Mouse (Mus musculus): Measurements from ENCODE around the gene Trim71. TPM values are rescaled to one million over a fixed set of nuclear protein-coding genes. Genes with fewer than 3 reads are reported as not detected.

Gene Trim71
- not detected in 2 replicates for total RNA-seq (2012; rRNA removed)
- polyA plus RNA-seq (2012; ENCODE audit: insufficient read depth in 1 of 2, insufficient read length in 2 of 2, low read depth in 1 of 2, low replicate concordance in 2 of 2, missing spikeins in 1 of 2), result not detected

DNA sequence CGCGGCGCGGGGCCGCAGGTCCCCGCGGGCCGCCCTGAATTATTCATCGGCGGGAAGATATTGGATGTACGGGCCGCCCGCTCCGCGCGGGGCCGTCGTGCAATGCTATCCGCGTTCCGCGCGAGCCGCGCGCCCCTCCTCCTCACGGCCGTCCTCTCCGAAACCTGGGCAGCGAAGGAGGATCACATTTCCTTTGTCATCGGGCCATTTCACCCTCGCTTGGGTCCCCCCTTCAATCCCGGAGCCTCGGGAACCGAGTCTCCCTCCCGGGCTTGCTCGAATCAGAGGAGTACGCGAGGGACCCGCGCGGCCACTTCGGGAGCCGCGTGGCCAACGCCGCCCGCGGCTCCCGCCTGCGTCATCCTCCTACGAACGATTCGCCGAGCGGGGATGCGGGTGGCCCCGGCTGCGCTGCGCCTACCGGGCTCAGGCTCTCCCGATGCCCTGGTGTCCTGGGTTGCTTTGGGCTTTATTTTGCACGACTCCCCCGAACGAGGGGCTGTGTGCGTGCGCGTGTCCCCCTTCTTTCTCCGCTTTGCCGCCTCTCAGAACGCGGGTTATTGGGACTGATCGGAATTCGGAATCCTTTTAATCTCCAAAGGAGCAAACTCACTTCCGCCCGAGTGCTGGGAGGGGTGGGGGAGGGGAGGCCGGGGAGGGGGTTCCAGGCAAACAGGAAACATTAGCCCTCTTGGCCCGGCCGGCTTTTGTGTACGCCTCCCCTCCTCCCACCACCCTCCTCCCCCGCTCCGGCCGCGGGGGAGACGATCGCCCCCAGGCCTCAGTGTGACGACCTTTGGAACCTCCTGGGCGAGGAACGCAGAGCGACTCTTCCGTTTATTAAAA is at the start of gene Trim71:
Gene Trim71, minus strand, starts transcription at position 609 of the 846 bp plus-strand sequence.
- Histone ChIP-seq H3K27me3 (ENCODE audit: control insufficient read depth in 1 of 2, insufficient read depth in 2 of 2, low read length in 2 of 2) (no peaks in the 10 kb centered on the region), H3K9ac (ENCODE audit: control insufficient read depth, low read depth, low read length, poor library complexity, severe bottlenecking) (no peak within 1 kb of the TSS), H3K79me2 (ENCODE audit: control insufficient read depth, insufficient read depth, low read length, poor library complexity) (no peaks in the 10 kb centered on the region), H3K9me3 (replicated peaks; ENCODE audit: insufficient read depth, low read length) (no peaks in the 10 kb centered on the region), H3K36me3 (ENCODE audit: control insufficient read depth in 1 of 2, insufficient read depth in 2 of 2, low read length in 2 of 2) (no peaks in the 10 kb centered on the region), H3K4me1 (ENCODE audit: control insufficient read depth in 1 of 2, insufficient read depth in 2 of 2, low read length in 2 of 2) (no peaks in the 10 kb centered on the region), H3K4me3 (ENCODE audit: control insufficient read depth in 1 of 2, insufficient read depth in 1 of 2, low read depth in 2 of 2, low read length in 2 of 2) (no peak within 1 kb of the TSS), H3K27ac (ENCODE audit: control insufficient read depth, low read depth, low read length) (no peak within 1 kb of the TSS)
- DNase-seq (ENCODE audit: low read depth, low spot score), result no peak
- TF ChIP-seq MAZ (IDR thresholded peaks at IDR 0.05; ENCODE audit: low read depth, low read length) (no peak), TCF12 (IDR thresholded peaks at IDR 0.05; ENCODE audit: low read depth, low read length) (no peak), POLR2AphosphoS2 (IDR thresholded peaks at IDR 0.05; ENCODE audit: low read length) (no peak), GABPA (IDR thresholded peaks at IDR 0.05; ENCODE audit: low read depth, low read length) (no peak), RCOR1 (IDR thresholded peaks at IDR 0.05; ENCODE audit: low read depth, low read length) (no peak)

DNA sequence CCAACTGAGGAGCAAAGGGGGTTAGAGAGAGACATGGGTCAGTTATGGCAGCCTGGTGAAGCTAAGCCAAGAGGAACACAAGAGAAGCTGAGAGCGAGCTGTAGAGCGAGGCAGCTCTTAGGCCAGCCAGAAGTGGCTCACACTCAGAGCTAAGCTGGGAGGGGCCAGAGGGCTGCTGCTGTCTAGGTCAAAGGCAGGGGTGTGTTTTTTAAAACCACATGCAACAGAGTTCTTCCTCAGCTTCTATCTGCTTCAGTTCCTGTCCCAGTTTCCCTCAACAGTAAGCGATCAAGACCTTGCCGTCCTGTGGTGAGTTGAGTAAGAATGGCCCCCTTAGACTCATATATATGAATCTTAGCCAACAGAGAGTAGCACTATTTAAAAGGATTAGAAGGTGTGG is 48.9 kb upstream of the Trim71 start:
- H3K27ac ChIP-seq (ENCODE audit: control insufficient read depth, low read depth, low read length), result no peak overlapping the region
- no peaks in the 10 kb centered on the region for H3K27me3 ChIP-seq (ENCODE audit: control insufficient read depth in 1 of 2, insufficient read depth in 2 of 2, low read length in 2 of 2)
- H3K36me3 ChIP-seq (ENCODE audit: control insufficient read depth in 1 of 2, insufficient read depth in 2 of 2, low read length in 2 of 2), result peaks cover 0 to 5% of the 10 kb centered on the region in 2 experiments; a peak in 2 of 4 replicates
- H3K9ac ChIP-seq (ENCODE audit: control insufficient read depth, low read depth, low read length, poor library complexity, severe bottlenecking), result no peak overlapping the region
- H3K79me2 ChIP-seq (ENCODE audit: control insufficient read depth, insufficient read depth, low read length, poor library complexity), result no peaks in the 10 kb centered on the region
- H3K9me3 ChIP-seq (replicated peaks; ENCODE audit: insufficient read depth, low read length), result no peaks in the 10 kb centered on the region
- H3K4me3 ChIP-seq (ENCODE audit: control insufficient read depth in 1 of 2, insufficient read depth in 1 of 2, low read depth in 2 of 2, low read length in 2 of 2), result no peak overlapping the region
- no peaks in the 10 kb centered on the region for H3K4me1 ChIP-seq (ENCODE audit: control insufficient read depth in 1 of 2, insufficient read depth in 2 of 2, low read length in 2 of 2)
- no peak for DNase-seq (ENCODE audit: low read depth, low spot score)
- TF ChIP-seq NELFE (IDR thresholded peaks at IDR 0.05; ENCODE audit: low read depth, low read length), result no peak
- TF ChIP-seq MAX (IDR thresholded peaks at IDR 0.05; ENCODE audit: low read length), result no peak
- TF ChIP-seq USF1 (IDR thresholded peaks at IDR 0.05; ENCODE audit: low read depth, low read length), result no peak
- no peak for TF ChIP-seq ELF1 (IDR thresholded peaks at IDR 0.05; ENCODE audit: low read depth, low read length)
- TF ChIP-seq MEF2A (IDR thresholded peaks at IDR 0.05; ENCODE audit: extremely low read depth, insufficient replicate concordance, low read depth, low read length, poor library complexity, severe bottlenecking), result no peak
- TF ChIP-seq MAFK (IDR thresholded peaks at IDR 0.05; ENCODE audit: borderline replicate concordance, low read depth, low read length), result no peak
- TF ChIP-seq USF2 (IDR thresholded peaks at IDR 0.05; ENCODE audit: borderline replicate concordance in 1 of 2, insufficient read depth in 1 of 2, low read depth in 1 of 2, low read length in 2 of 2), result no peak
- TF ChIP-seq POLR2AphosphoS5 (IDR thresholded peaks at IDR 0.05; ENCODE audit: borderline replicate concordance, low read depth, low read length), result no peak
- no peak for TF ChIP-seq JUND (IDR thresholded peaks at IDR 0.05; ENCODE audit: low read depth, low read length)
- no peak for TF ChIP-seq BHLHE40 (IDR thresholded peaks at IDR 0.05; ENCODE audit: borderline replicate concordance, low read depth, low read length)
- no peak for TF ChIP-seq HCFC1 (IDR thresholded peaks at IDR 0.05; ENCODE audit: low read depth, low read length)
- TF ChIP-seq ZMIZ1 (IDR thresholded peaks at IDR 0.05; ENCODE audit: low read depth, low read length), result no peak
- TF ChIP-seq CHD2 (IDR thresholded peaks at IDR 0.05; ENCODE audit: low read length), result no peak

Data from MEL (cell line).